Mouse (Mus musculus): Measurements from ENCODE around the gene Akap5.

The Akap5 gene

DNA sequence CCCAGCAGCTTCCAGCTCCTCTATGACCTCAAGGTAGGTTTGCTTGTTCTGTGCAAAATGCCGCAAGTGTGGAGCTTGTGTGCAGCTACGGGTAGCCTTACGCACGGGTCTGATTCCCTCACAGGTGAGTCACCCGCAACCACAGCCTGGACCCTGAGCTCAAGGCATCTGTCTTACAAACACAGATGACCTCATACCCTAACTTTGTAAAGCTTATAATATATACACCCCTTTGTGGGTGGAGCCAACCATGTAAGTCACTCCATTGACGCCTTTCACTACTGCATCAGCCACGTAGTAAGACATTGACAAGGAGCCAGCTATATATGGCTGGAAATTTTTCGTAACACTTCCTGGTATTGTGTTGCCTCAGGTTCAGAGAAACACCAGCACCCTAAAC is 12.7 kb upstream of the Akap5 start:
- no peak for DNase-seq

GRCm38 (mm10) chr12:76318282-76319212 is 6.1 kb upstream of the Akap5 start:
- DNase-seq: no peak

GRCm38 (mm10) chr12:76326437-76327220 is 1.9 kb downstream of the Akap5 start:
- no peak for DNase-seq

GRCm38 (mm10) chr12:76328567-76329354 is 4.1 kb downstream of the Akap5 start:
- no peak for DNase-seq

GRCm38 (mm10) chr12:76333688-76334087 is 9.0 kb downstream of the Akap5 start:
- DNase-seq: no peak

DNA sequence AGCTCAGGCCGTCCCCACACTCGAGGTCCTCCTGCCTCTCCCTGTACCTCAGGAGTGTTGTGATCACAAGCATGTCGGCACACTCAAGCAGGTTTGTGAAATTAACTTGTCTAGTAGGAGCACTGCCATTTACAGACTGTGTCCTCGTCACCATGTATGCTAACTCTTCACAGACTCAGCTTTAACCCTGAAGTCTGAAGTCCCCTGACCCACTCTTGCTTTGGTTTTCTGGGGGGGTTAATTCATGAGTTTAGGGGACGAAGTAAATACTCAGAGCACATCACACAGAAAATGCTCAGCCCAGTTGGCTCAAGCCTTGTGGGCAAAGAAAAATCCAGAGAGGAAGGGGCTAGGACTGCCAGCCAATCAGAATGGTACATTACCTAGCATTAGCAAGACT is 10.9 kb downstream of the Akap5 start:
- DNase-seq: no peak

- DNase-seq: no peak
Observed at GRCm38 (mm10) chr12:76336111-76336965, 11.6 kb downstream of the Akap5 start.

GRCm38 (mm10) chr12:76341080-76341479 is 16.4 kb downstream of the Akap5 start:
- peak; percentile 29 to 55 for DNase-seq

- DNase-seq: no peak
Observed at GRCm38 (mm10) chr12:76345759-76346455, 21.2 kb downstream of the Akap5 start.

- no peak for DNase-seq
Observed at GRCm38 (mm10) chr12:76349680-76350220, 25.1 kb downstream of the Akap5 start.

DNA sequence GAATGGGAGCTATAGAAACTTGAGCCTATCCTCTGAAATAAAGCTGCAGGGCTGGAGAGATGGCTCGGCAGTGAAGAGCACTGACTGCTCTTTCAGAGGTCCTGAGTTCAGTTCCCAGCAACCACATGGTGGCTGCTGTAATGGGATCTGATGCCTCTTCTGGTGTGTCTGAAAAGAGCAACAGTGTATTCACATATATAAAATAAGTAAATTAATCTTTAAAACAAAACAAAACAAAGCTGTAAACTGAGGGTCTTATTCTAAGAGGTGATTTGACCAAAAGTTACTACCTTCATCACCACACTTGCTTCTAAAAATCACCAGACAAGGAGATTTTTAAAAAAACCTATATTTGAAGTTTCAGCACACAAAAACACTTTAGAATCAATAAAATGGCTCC is 36.2 kb downstream of the Akap5 start:
- DNase-seq: no peak

DNA sequence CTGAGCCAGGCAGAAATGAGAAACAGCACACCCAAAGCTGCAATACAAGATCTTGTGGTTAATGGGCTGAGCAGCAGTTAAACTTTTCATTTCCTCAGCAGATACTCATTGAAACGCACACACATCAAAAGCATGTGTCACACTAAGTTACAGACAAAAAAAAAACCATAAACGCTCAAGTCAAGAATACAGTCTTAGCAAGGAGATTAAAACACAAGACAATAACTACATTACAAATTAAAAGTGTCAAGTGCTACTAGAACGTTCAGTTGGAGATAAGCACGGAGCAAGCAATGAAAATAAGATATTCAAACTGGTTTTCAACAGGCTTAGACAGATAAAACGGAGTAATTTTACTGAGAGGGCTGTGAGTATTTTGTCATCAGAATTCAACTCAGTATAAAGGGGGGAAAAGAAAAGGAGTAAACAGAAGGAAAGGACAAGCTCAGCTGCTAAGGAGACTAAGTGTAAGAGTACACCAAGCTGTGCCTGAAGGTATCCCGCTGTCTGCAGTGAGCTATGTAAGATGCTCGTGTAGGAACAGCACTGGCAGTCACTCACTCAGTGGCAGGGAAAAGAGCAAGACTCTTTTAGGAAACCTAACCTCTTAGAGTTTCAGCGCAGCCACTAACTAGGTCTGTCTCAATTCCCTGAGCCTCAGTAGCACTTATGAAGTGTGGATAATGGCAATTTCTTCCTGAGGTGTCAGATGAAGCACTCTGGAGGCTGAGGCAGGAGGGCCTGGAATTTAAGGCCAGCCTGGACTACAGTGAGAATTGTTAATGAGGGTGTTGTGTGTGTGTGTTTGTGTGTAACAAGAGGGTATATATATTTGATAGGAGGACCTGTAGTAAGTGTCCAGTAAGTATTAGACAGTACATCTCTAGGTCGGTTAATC is 37.0 kb downstream of the Akap5 start:
- DNase-seq: no peak

DNA sequence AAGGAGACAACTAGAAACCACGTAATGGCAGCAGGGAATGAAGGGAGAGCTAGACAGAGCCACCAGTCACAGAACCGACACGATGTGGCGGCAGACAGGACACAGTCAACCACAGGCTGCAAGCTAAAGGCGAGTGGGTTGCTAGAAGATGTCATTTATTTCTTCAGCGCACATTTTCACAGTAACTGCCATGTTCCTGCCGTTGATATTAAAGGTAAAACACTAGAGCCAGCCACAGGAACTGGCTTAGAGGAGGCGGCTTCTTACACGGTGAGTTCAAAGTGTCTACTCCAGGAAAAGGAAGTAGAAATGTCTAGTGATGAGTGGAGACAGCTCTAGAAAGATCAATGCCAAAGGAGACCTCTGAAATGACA is 37.6 kb downstream of the Akap5 start:
- no peak for DNase-seq

- no peak for DNase-seq
Observed at GRCm38 (mm10) chr12:76366276-76366675, 41.6 kb downstream of the Akap5 start.

- DNase-seq: peak in 1 of 2 experiments; percentile 43
Observed at GRCm38 (mm10) chr12:76367096-76367995, 42.7 kb downstream of the Akap5 start.

GRCm38 (mm10) chr12:76368201-76368789 is 43.6 kb downstream of the Akap5 start:
- no peak for DNase-seq

DNA sequence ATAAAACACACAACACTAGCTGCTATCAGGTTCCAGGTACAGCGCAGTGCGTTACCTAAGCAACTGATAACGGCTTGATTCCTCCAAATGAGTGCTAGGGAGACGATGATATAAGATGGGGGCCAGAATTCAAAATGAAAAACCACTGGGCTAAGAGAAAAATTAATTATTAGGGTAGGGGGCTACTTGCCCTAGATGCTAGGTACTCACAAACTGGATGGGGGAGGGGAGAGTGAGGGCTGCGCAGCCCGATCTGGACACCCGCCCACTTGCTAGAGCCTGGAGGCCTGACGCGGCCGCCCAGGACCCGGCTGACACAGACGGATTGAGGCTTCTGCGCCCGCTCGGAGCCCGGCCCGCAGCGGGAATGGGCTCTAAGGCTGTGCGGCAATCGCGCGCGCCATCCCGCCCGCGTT is 44.1 kb downstream of the Akap5 start:
- DNase-seq: no peak

DNA sequence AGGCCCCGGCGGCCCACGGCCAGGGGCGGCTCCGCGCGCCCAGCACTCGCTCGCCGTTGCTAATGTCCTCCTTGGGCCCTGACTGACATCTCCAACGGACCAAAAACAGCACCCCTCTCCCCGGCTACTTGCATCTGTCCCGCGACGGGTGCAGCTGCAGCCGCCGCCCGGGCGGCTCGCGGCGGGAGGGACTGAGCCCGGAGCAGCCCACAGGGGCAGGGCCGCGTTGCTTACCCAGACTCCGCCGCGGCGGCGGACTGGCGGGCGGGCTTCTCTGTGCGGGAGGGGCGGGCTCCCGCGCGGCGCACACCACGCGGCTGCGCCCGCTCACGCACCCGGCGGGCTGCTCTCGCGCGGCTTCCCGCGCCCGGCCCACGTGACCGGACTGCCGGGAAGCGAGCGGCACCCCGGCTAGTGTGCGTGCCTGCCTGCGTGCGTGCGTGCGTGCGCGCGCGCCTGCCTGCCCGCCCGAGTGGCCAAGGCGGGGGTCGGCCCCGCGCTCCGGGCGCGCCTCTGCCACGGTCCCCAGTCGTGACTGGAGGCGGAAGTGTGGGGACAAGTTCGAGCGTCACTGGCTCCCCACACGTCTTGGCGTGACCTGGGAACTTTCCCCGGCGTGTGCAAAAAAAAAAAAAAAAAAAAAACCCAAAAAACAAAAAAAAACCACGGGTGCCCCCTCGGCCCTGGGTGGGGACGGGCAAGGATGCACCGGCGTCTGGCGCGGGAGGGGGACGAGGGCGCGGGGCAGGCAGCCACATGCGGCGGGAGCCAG is 44.7 kb downstream of the Akap5 start, which contains the start of gene Zbtb25:
Gene Zbtb25 (minus strand): TSS at position 397 of the 772 bp plus-strand sequence.
- DNase-seq: peak; percentile 74 to 77

All from kidney, adult 8-10 months (tissue).